Mouse (Mus musculus): ENCODE measurements around the gene Gm14440.
"Not testable (repeated sequence)": the region's sequence is repeated elsewhere in the genome, so short reads cannot be mapped to it uniquely, and the experiment has no call there.

Gene Gm14440

GRCm38 (mm10) chr2:175274825-175275224, at the start of gene Gm14440:
TSS of gene Gm14440 (plus strand) at chr2:175275125.
- not testable (repeated sequence) for DNase-seq (ENCODE audit: low read depth)
